ENCODE assay signal across 11 mouse cellular contexts in genomic region chr5:95970845-95971244, GRCm38 (mm10). TPM values are rescaled to one million over a fixed set of nuclear protein-coding genes. Genes with fewer than 3 reads are reported as not detected.
DNase-seq lines count a peak whose midpoint lies in the region; ATAC-seq and TF ChIP-seq lines count a peak whose summit lies in the region.
"Had no signal": no experiment of that assay in that cellular context is flagged by ENCODE, and none has a peak within 500 bp of the region (broad histone marks: within the 10 kb centered on the region; RNA-seq: fewer than 3 reads in every experiment).

No protein-coding gene starts in this region.

- H3K27me3 ChIP-seq in forebrain, embryonic 10.5 days (ENCODE audit: poor library complexity, severe bottlenecking) = 0 out of 2 replicates have a peak, but pooled peaks cover 3% of the 10 kb centered on the region
- H3K27me3 ChIP-seq in forebrain, embryonic 15.5 days = no peaks in the 10 kb centered on the region
- no peaks in the 10 kb centered on the region for H3K27me3 ChIP-seq in forebrain, postnatal 0 days (ENCODE audit: insufficient read depth, low read length)
- H3K27me3 ChIP-seq: megakaryocyte, embryonic 14.5 days had no signal

- TF ChIP-seq CTCF in forebrain, postnatal 0 days (IDR thresholded peaks at IDR 0.05; ENCODE audit: low read depth) = peak; percentile 60

- H3K9ac ChIP-seq in forebrain, embryonic 15.5 days (replicated peaks) = no peak overlapping the region
- no peak overlapping the region for H3K9ac ChIP-seq in forebrain, postnatal 0 days
- H3K9ac ChIP-seq: heart, embryonic 13.5 days had no signal

- no peak overlapping the region for H3K27ac ChIP-seq in forebrain, embryonic 10.5 days
- H3K27ac ChIP-seq in forebrain, embryonic 15.5 days (replicated peaks) = no peak overlapping the region
- H3K27ac ChIP-seq in forebrain, postnatal 0 days (ENCODE audit: low read depth, low read length) = no peak overlapping the region
- H3K27ac ChIP-seq: heart, embryonic 13.5 days had no signal

- WGBS in forebrain, embryonic 10.5 days = 45% methylated on average over 6 of the region's 6 CpGs
- WGBS in forebrain, embryonic 15.5 days = 43% methylated on average over 6 of the region's 6 CpGs
- 42% methylated on average over 6 of the region's 6 CpGs for WGBS in forebrain, postnatal 0 days

- no peak overlapping the region for H3K4me2 ChIP-seq in forebrain, embryonic 15.5 days (replicated peaks)
- H3K4me2 ChIP-seq in forebrain, postnatal 0 days (ENCODE audit: low read depth) = no peak overlapping the region
- H3K4me2 ChIP-seq: heart, embryonic 13.5 days had no signal

- no peak for ATAC-seq in forebrain, embryonic 15.5 days (replicated peaks)
- ATAC-seq in forebrain, postnatal 0 days = no peak
- ATAC-seq in megakaryocyte progenitor cell, adult 5-6 weeks (replicated peaks; ENCODE audit: poor library complexity) = peak; percentile 60; the same call in 1 of the 2 replicates

- peak; percentile 38 for DNase-seq in forebrain, embryonic 10.5 days (ENCODE audit: extremely low spot score, low spot score)
- DNase-seq in 3T3-L1 (ENCODE audit: low read depth, low spot score) = peak; percentile 67
- DNase-seq in adrenal gland, postnatal 25 days = peak; percentile 54
- peak; percentile 72 for DNase-seq in forebrain, postnatal 0 days
- peak; percentile 71 for DNase-seq in layer of hippocampus, adult 11-12 months (ENCODE audit: low spot score)
- peak; percentile 36 for DNase-seq in thymus, postnatal 25 days

- H3K36me3 ChIP-seq in forebrain, embryonic 10.5 days (replicated peaks) = no peaks in the 10 kb centered on the region
- no peaks in the 10 kb centered on the region for H3K36me3 ChIP-seq in forebrain, embryonic 15.5 days
- H3K36me3 ChIP-seq in forebrain, postnatal 0 days (ENCODE audit: insufficient read depth) = no peaks in the 10 kb centered on the region
- H3K36me3 ChIP-seq: G1E; heart, embryonic 13.5 days had no signal

- H3K9me3 ChIP-seq in forebrain, embryonic 10.5 days = no peaks in the 10 kb centered on the region
- H3K9me3 ChIP-seq in forebrain, embryonic 15.5 days = no peaks in the 10 kb centered on the region
- H3K9me3 ChIP-seq in forebrain, postnatal 0 days (ENCODE audit: low read length) = no peaks in the 10 kb centered on the region
- H3K9me3 ChIP-seq: G1E; heart, embryonic 13.5 days; megakaryocyte, embryonic 14.5 days had no signal

- no peak overlapping the region for H3K4me3 ChIP-seq in forebrain, embryonic 10.5 days
- no peak overlapping the region for H3K4me3 ChIP-seq in forebrain, embryonic 15.5 days
- H3K4me3 ChIP-seq in forebrain, postnatal 0 days (ENCODE audit: low read depth, low read length) = no peak overlapping the region
- H3K4me3 ChIP-seq: heart, embryonic 13.5 days; megakaryocyte, embryonic 14.5 days had no signal

- no peaks in the 10 kb centered on the region for H3K4me1 ChIP-seq in forebrain, embryonic 10.5 days
- H3K4me1 ChIP-seq in forebrain, embryonic 15.5 days = peaks cover 7% of the 10 kb centered on the region
- no peaks in the 10 kb centered on the region for H3K4me1 ChIP-seq in forebrain, postnatal 0 days (ENCODE audit: insufficient read depth)
- H3K4me1 ChIP-seq: heart, embryonic 13.5 days; megakaryocyte, embryonic 14.5 days had no signal

RNA-seq across cellular contexts. Expression of gene Cxcl13, which starts 14.1 kb away (rescaled TPM):
- polyA plus RNA-seq in forebrain, embryonic 10.5 days (2016; fragmentation: Nextera tagmentation; extraction: Ambion mirVana) = 8.4 and 9.2 TPM in 2 replicates
- 0.15 TPM in 1 of 2 replicates, not detected in the other for polyA plus RNA-seq in forebrain, embryonic 15.5 days (2015; fragmentation: Nextera tagmentation; extraction: Ambion mirVana)
- total RNA-seq in adrenal gland, postnatal 25 days (2021) = not detected in 2 replicates
- not detected in 2 replicates for total RNA-seq in forebrain, postnatal 0 days (2014; rRNA removed)
- 0.22 TPM in 1 of 2 replicates, not detected in the other for polyA plus RNA-seq in forebrain, postnatal 0 days (2015; fragmentation: Nextera tagmentation; extraction: Ambion mirVana)
- not detected in 2 replicates for total RNA-seq in megakaryocyte progenitor cell, adult 5-6 weeks (2015)
- not detected in 2 replicates for total RNA-seq in megakaryocyte progenitor cell, adult 5-6 weeks (2017)
- total RNA-seq: G1E had no signal
- polyA plus RNA-seq: G1E had no signal
